Mouse (Mus musculus) cerebellum, adult 11 months (tissue): Measurements from ENCODE around the gene Ppfibp2.

Source experiments
- DNase-seq: peaks from one replicate; pipeline ENCODE4 v3.0.0; 2022

The Ppfibp2 gene

GRCm38 (mm10) chr7:107618028-107618992 is 23.3 kb downstream of the Ppfibp2 start:
- DNase-seq: no peak

GRCm38 (mm10) chr7:107619225-107619624 is 24.2 kb downstream of the Ppfibp2 start:
- DNase-seq: no peak

- no peak for DNase-seq
These were observed 25.1 kb downstream of the Ppfibp2 start for GRCm38 (mm10) chr7:107620137-107620536.

- no peak for DNase-seq
These were observed 29.4 kb downstream of the Ppfibp2 start for GRCm38 (mm10) chr7:107624432-107624831.

GRCm38 (mm10) chr7:107625061-107625460 is 30.1 kb downstream of the Ppfibp2 start, which contains the start of gene 5330417H12Rik:
TSS of gene 5330417H12Rik (minus strand) at chr7:107625161.
- DNase-seq: no peak

GRCm38 (mm10) chr7:107625781-107626180 is 30.8 kb downstream of the Ppfibp2 start:
- no peak for DNase-seq

- DNase-seq: no peak
These were observed 33.4 kb downstream of the Ppfibp2 start for GRCm38 (mm10) chr7:107628383-107628782.

- no peak for DNase-seq
These were observed 38.2 kb downstream of the Ppfibp2 start for GRCm38 (mm10) chr7:107633201-107633600.

- no peak for DNase-seq
These were observed 42.4 kb downstream of the Ppfibp2 start for GRCm38 (mm10) chr7:107637398-107637797.

- DNase-seq: no peak
These were observed 43.0 kb downstream of the Ppfibp2 start for GRCm38 (mm10) chr7:107638026-107638425.

- DNase-seq: no peak
These were observed 47.7 kb downstream of the Ppfibp2 start for GRCm38 (mm10) chr7:107642586-107643275.

- no peak for DNase-seq
These were observed 50.0 kb downstream of the Ppfibp2 start for GRCm38 (mm10) chr7:107644987-107645386.

- DNase-seq: no peak
These were observed 54.1 kb downstream of the Ppfibp2 start for GRCm38 (mm10) chr7:107648937-107649688.

GRCm38 (mm10) chr7:107649990-107650389 is 55.0 kb downstream of the Ppfibp2 start:
- no peak for DNase-seq

GRCm38 (mm10) chr7:107651821-107652220 is 56.8 kb downstream of the Ppfibp2 start:
- DNase-seq: no peak

- DNase-seq: no peak
These were observed 61.4 kb downstream of the Ppfibp2 start for GRCm38 (mm10) chr7:107656451-107656850.

GRCm38 (mm10) chr7:107659186-107659918 is 64.3 kb downstream of the Ppfibp2 start:
- no peak for DNase-seq

- peak; percentile 26 for DNase-seq
These were observed 66.3 kb downstream of the Ppfibp2 start for GRCm38 (mm10) chr7:107661189-107661842.

GRCm38 (mm10) chr7:107661843-107662281 is 66.9 kb downstream of the Ppfibp2 start:
- DNase-seq: no peak

- DNase-seq: no peak
These were observed 68.6 kb downstream of the Ppfibp2 start for GRCm38 (mm10) chr7:107663621-107664020.
